Mouse (Mus musculus): Measurements from ENCODE around the gene Opn1sw. TPM values are rescaled to one million over a fixed set of nuclear protein-coding genes. Genes with fewer than 3 reads are reported as not detected.

Gene Opn1sw
- not detected for total RNA-seq (2023)

GRCm38 (mm10) chr6:29388052-29388518 is at the start of gene Opn1sw:
Gene Opn1sw (minus strand): TSS chr6:29388468.

GRCm38 (mm10) chr6:29433038-29433803 is 45.0 kb upstream of the Opn1sw start, which contains the start of gene Flnc:
Gene Flnc (plus strand): TSS chr6:29433256.

DNA sequence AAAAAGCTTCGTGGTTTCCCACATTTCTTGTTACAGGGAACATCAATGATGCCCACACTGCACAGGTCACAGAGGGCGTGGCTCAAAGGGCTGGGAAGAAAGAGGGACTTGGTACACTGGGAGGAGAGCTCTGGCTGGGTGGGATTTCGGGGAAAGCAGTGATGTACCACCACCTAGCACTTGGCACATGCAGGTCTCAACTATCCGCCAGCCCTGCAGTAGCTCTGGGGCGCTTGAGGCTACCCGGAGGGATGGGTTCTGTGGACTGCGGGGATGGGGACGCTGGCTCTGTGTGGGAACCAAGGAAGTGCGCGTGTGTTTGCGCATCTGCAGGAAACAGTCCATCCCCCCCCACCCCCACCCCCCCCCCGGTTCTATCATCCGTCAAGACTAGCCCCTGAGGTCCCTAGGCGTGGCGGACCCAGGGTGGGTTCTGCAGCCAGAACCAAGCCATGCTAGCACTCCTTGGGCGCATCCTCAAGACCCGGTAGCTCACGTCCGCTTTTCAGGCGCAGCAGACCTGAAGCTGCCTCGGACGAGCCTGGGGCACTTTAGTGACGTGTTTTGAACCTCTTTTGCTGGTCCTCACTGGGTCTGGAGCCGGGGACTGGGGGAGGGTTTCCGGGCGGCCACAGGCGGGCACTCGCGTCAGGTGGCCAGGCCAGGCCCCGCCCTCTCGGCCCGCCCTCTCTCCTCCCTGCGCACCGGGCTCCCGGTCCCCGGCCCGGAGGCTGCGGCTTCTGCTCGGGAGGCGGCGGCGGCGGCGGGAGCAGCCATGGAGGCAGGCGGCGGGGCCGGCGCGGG is 7.8 kb upstream of the Opn1sw start, which contains the start of gene Ccdc136:
Ccdc136 (plus strand) TSS at position 400 of the 804 bp plus-strand sequence.

DNA sequence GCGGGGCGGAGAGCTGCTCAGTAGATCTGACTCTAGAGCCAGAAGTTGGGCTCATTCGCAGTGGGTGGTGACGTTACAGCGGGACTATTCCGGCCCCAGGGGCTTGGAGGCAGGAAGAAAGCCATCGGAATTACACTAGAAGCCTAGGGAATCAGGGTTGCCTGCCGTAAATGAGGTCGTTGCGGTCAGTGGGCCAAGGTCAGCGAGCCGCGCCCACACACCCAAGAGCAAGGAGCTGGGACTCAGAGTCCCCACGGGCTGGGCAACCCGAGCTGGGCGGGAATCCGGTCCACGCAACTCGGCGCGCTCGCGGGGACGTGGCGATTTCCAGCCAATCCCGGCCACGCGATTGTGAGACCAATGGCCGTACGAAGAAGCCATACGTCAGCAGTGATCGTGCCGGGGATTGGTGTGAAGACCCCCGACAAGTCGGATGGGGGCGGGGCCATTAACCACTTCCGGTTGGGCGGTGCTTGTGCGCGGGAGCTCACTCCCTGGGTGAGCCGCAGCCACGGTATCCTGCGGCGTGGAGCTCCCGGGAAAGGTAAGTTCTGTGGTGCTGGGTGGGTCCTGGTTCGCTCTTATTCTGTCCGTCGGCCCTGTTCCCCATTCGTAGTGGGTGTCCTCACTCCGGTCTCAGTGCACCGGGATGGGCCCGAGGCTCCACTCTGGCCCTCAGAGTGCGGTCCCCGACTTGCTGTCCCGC is 40.5 kb downstream of the Opn1sw start, which contains the start of gene Calu:
Calu (plus strand) TSS at position 405 of the 706 bp plus-strand sequence.

Other genes starting within 250 kb of the Opn1sw start
- gene Rbm28, start 223.5 kb downstream of the Opn1sw start, total RNA-seq (2023) = 10 to 100 TPM; 67.8 to 72.2 TPM
- gene Prrt4, start 208.9 kb downstream of the Opn1sw start, total RNA-seq (2023) = under 1 TPM; 0.15 TPM
- 100 to 1,000 TPM; 130 to 147 TPM for gene Impdh1, start 172.1 kb downstream of the Opn1sw start, total RNA-seq (2023)
- gene Hilpda, start 116.0 kb downstream of the Opn1sw start, total RNA-seq (2023) = 10 to 100 TPM; 11.1 to 12.2 TPM
- gene Fam71f2, start 108.9 kb downstream of the Opn1sw start, total RNA-seq (2023) = 1 to 10 TPM; 1.3 to 1.5 TPM
- gene Fam71f1, start 69.3 kb downstream of the Opn1sw start, total RNA-seq (2023) = not detected
- gene Calu, start 40.4 kb downstream of the Opn1sw start, total RNA-seq (2023) = 10 to 100 TPM; 58.1 to 65.7 TPM
- 1 to 10 TPM in 1 of 2 experiments, under 1 TPM in 1; 0.21 to 1.7 TPM for gene Ccdc136, start 7.8 kb upstream of the Opn1sw start, total RNA-seq (2023)
- not detected for gene Flnc, start 44.8 kb upstream of the Opn1sw start, total RNA-seq (2023)
- 100 to 1,000 TPM; 153 to 159 TPM for gene Atp6v1f, start 79.2 kb upstream of the Opn1sw start, total RNA-seq (2023)
- gene Atp6v1fnb, start 83.0 kb upstream of the Opn1sw start, total RNA-seq (2023) = 10 to 100 TPM in 1 of 2 experiments, 1 to 10 TPM in 1; 9.8 to 12.1 TPM
- gene Kcp, start 119.5 kb upstream of the Opn1sw start, total RNA-seq (2023) = not detected
- 1 to 10 TPM; 3.6 to 6.3 TPM for gene Irf5, start 138.2 kb upstream of the Opn1sw start, total RNA-seq (2023)
- gene Tnpo3, start 221.4 kb upstream of the Opn1sw start, total RNA-seq (2023) = 100 to 1,000 TPM; 103 to 107 TPM